Mouse (Mus musculus) forebrain, embryonic 14.5 days (tissue): ENCODE measurements around the gene Mtx3. TPM values are rescaled to one million over a fixed set of nuclear protein-coding genes. Genes with fewer than 3 reads are reported as not detected.

Experiments used
- ATAC-seq: fragments of 200-750 bp; cut with Nextera tagmentation; 2 replicates; pipeline ENCODE4 v1.8.0; 2017; ENCODE audit warnings: mild to moderate bottlenecking, moderate library complexity
- DNase-seq: peaks from one replicate; pipeline ENCODE4 v3.0.0-alpha.2; 2015; ENCODE audit warnings: low spot score
- H3K27ac ChIP-seq: fragments of 300-500 bp; sonication (generic); 2 replicates; pipeline ENCODE4 v1.5.1; 2014; ENCODE audit warnings: low read depth, mild to moderate bottlenecking, control low read depth, low read length, moderate library complexity
- H3K27me3 ChIP-seq: fragments of 300-500 bp; sonication (generic); replicated peaks from 2 replicates; pipeline ENCODE4 v1.6.1; 2014; ENCODE audit warnings: low read length, control low read depth, mixed read lengths; ENCODE audit not compliant: control insufficient read depth, insufficient read depth
- H3K36me3 ChIP-seq: fragments of 300-500 bp; sonication (generic); 2 replicates; pipeline ENCODE4 v1.6.1; 2014; ENCODE audit warnings: low read length, control low read depth; ENCODE audit not compliant: control insufficient read depth, insufficient read depth
- H3K4me1 ChIP-seq: fragments of 300-500 bp; sonication (generic); 2 replicates; pipeline ENCODE4 v1.6.1; 2014; ENCODE audit warnings: antibody characterized with exemption, low read length, control low read depth; ENCODE audit not compliant: control insufficient read depth, insufficient read depth
- H3K4me2 ChIP-seq: fragments of 300-500 bp; sonication (generic); 2 replicates; pipeline ENCODE4 v1.6.1; 2014; ENCODE audit warnings: mild to moderate bottlenecking, control low read depth, low read length
- H3K4me3 ChIP-seq: fragments of 300-500 bp; sonication (generic); 2 replicates; pipeline ENCODE4 v1.5.1; 2014; ENCODE audit warnings: low read depth, low read length, control low read depth
- H3K9ac ChIP-seq: fragments of 300-500 bp; sonication (generic); 2 replicates; pipeline ENCODE4 v1.6.1; 2014; ENCODE audit warnings: mild to moderate bottlenecking, low read length, control low read depth, moderate library complexity
- H3K9me3 ChIP-seq: fragments of 300-500 bp; sonication (generic); replicated peaks from 2 replicates; pipeline ENCODE4 v1.6.1; 2016; ENCODE audit warnings: low read length, control low read depth, mixed read lengths; ENCODE audit not compliant: control insufficient read depth
- WGBS: fragments of 180-500 bp; shearing (Covaris S2); extraction: QIAGEN DNeasy Blood & Tissue Kit; methylation state at CpG from one replicate; pipeline ENCODE4 v1.1.7; 2014; 5-methylcytosine and 5-hydroxymethylcytosine counted together
- polyA plus RNA-seq: library from polyadenylated mRNA; unstranded; fragments of >200 nt; fragmentation: Nextera tagmentation; extraction: Ambion mirVana; gene quantifications from 2 replicates; pipeline ENCODE4 v1.2.1, GENCODE M21; 2014

The Mtx3 gene
- polyA plus RNA-seq, 1 experiment from 2014 or later, result 3.8 TPM

GRCm38 (mm10) chr13:92833162-92833561 lies 11.4 kb upstream of the Mtx3 start:
- Histone ChIP-seq H3K27ac (no peak overlapping the region), H3K4me1 (no peaks in the 10 kb centered on the region), H3K4me2 (no peak overlapping the region), H3K36me3 (no peaks in the 10 kb centered on the region), H3K27me3 (no peaks in the 10 kb centered on the region), H3K4me3 (no peak overlapping the region), H3K9me3 (no peaks in the 10 kb centered on the region), H3K9ac (no peak overlapping the region)
- no peak for DNase-seq
- no peak for ATAC-seq
- 94% methylated on average over 4 of the region's 4 CpGs for WGBS

- ATAC-seq, result no peak
- peaks cover 3% of the 10 kb centered on the region; the same call in 1 of the 2 replicates for H3K4me1 ChIP-seq
- no peak overlapping the region for H3K27ac ChIP-seq
- no peak overlapping the region for H3K4me2 ChIP-seq
- peaks cover 41% of the 10 kb centered on the region for H3K36me3 ChIP-seq
- no peak overlapping the region for H3K4me3 ChIP-seq
- no peaks in the 10 kb centered on the region for H3K9me3 ChIP-seq
- WGBS, result 93% methylated on average over 4 of the region's 4 CpGs
- H3K9ac ChIP-seq, result no peak overlapping the region
- H3K27me3 ChIP-seq, result no peaks in the 10 kb centered on the region
- no peak for DNase-seq
Measured at GRCm38 (mm10) chr13:92846438-92846837, 1.9 kb downstream of the Mtx3 start.

- H3K4me3 ChIP-seq, result no peak overlapping the region
- H3K27ac ChIP-seq, result no peak overlapping the region
- H3K4me2 ChIP-seq, result no peak overlapping the region
- no peaks in the 10 kb centered on the region for H3K27me3 ChIP-seq
- no peak overlapping the region for H3K9ac ChIP-seq
- DNase-seq (no peak), ATAC-seq (no peak)
- peaks cover 47% of the 10 kb centered on the region for H3K36me3 ChIP-seq
- peaks cover 3% of the 10 kb centered on the region; the same call in 1 of the 2 replicates for H3K4me1 ChIP-seq
- WGBS, result 90% methylated on average over 7 of the region's 7 CpGs
- H3K9me3 ChIP-seq, result no peaks in the 10 kb centered on the region
Measured at GRCm38 (mm10) chr13:92847336-92847735, 2.8 kb downstream of the Mtx3 start.

- no peak for DNase-seq
- H3K4me1 ChIP-seq, result peaks cover 3% of the 10 kb centered on the region; the same call in 1 of the 2 replicates
- H3K4me3 ChIP-seq, result no peak overlapping the region
- 84% methylated on average over 5 of the region's 5 CpGs for WGBS
- no peak for ATAC-seq
- H3K27me3 ChIP-seq, result no peaks in the 10 kb centered on the region
- H3K27ac ChIP-seq, result no peak overlapping the region
- no peak overlapping the region for H3K9ac ChIP-seq
- no peaks in the 10 kb centered on the region for H3K9me3 ChIP-seq
- no peak overlapping the region for H3K4me2 ChIP-seq
- H3K36me3 ChIP-seq, result peaks cover 54% of the 10 kb centered on the region
Measured at GRCm38 (mm10) chr13:92848002-92848401, 3.4 kb downstream of the Mtx3 start.

- 72% methylated on average over 4 of the region's 4 CpGs for WGBS
- no peak overlapping the region for H3K4me2 ChIP-seq
Measured at GRCm38 (mm10) chr13:92855901-92856300, 11.3 kb downstream of the Mtx3 start.

GRCm38 (mm10) chr13:92858808-92859207 lies 14.2 kb downstream of the Mtx3 start:
- no peak overlapping the region for H3K4me3 ChIP-seq
- peaks cover 7% of the 10 kb centered on the region; the same call in 1 of the 2 replicates for H3K36me3 ChIP-seq
- no peak overlapping the region for H3K4me2 ChIP-seq
- DNase-seq, result no peak
- ATAC-seq, result no peak
- H3K4me1 ChIP-seq, result no peaks in the 10 kb centered on the region
- no peak overlapping the region for H3K9ac ChIP-seq
- H3K9me3 ChIP-seq, result no peaks in the 10 kb centered on the region
- 92% methylated on average over 5 of the region's 5 CpGs for WGBS
- no peaks in the 10 kb centered on the region for H3K27me3 ChIP-seq
- no peak overlapping the region for H3K27ac ChIP-seq

More at GRCm38 (mm10) chr13:92855901-92856300, 11.3 kb downstream of the Mtx3 start:
- H3K9me3 ChIP-seq, result no peaks in the 10 kb centered on the region
- no peak overlapping the region for H3K27ac ChIP-seq
- no peak overlapping the region for H3K4me3 ChIP-seq
- no peak overlapping the region for H3K9ac ChIP-seq
- H3K36me3 ChIP-seq, result peaks cover 25% of the 10 kb centered on the region
- DNase-seq (no peak), ATAC-seq (no peak)
- H3K27me3 ChIP-seq, result no peaks in the 10 kb centered on the region
- H3K4me1 ChIP-seq, result no peaks in the 10 kb centered on the region

- Histone ChIP-seq H3K9ac (no peak overlapping the region), H3K27me3 (no peaks in the 10 kb centered on the region), H3K4me3 (no peak overlapping the region), H3K36me3 (peaks cover under 1% of the 10 kb centered on the region; the same call in 1 of the 2 replicates), H3K4me1 (no peaks in the 10 kb centered on the region), H3K9me3 (no peaks in the 10 kb centered on the region), H3K27ac (no peak overlapping the region), H3K4me2 (no peak overlapping the region)
- DNase-seq (no peak), ATAC-seq (no peak)
- WGBS, result 88% methylated on average over 4 of the region's 4 CpGs
Measured at GRCm38 (mm10) chr13:92859959-92860358, 15.4 kb downstream of the Mtx3 start.

- Histone ChIP-seq H3K9ac (no peak overlapping the region), H3K4me3 (no peak overlapping the region), H3K27me3 (no peaks in the 10 kb centered on the region), H3K4me1 (no peaks in the 10 kb centered on the region), H3K4me2 (no peak overlapping the region), H3K9me3 (no peaks in the 10 kb centered on the region), H3K36me3 (no peaks in the 10 kb centered on the region), H3K27ac (no peak overlapping the region)
- ATAC-seq, result no peak
- WGBS, result 84% methylated on average over 7 of the region's 7 CpGs
- no peak for DNase-seq
Measured at GRCm38 (mm10) chr13:92865358-92865757, 20.8 kb downstream of the Mtx3 start.

- Histone ChIP-seq H3K4me1 (no peaks in the 10 kb centered on the region), H3K9me3 (no peaks in the 10 kb centered on the region), H3K4me3 (no peak overlapping the region), H3K27ac (no peak overlapping the region), H3K36me3 (no peaks in the 10 kb centered on the region), H3K4me2 (no peak overlapping the region), H3K9ac (no peak overlapping the region), H3K27me3 (no peaks in the 10 kb centered on the region)
- ATAC-seq (no peak), DNase-seq (no peak)
- 67% methylated on average over 1 of the region's 1 CpGs for WGBS
Measured at GRCm38 (mm10) chr13:92866680-92867079, 22.1 kb downstream of the Mtx3 start.
